Mouse (Mus musculus) CH12F3 (cell line): ENCODE data around the gene Emp2.

Source experiments
- in situ Hi-C: fragments of 300-500 bp; cut with MboI; formaldehyde crosslinking; loops from 2 replicates; pipeline ENCODE4 v1.14.3; 2020; ENCODE audit warnings: low sequenced_read_pairs

The Emp2 gene

DNA sequence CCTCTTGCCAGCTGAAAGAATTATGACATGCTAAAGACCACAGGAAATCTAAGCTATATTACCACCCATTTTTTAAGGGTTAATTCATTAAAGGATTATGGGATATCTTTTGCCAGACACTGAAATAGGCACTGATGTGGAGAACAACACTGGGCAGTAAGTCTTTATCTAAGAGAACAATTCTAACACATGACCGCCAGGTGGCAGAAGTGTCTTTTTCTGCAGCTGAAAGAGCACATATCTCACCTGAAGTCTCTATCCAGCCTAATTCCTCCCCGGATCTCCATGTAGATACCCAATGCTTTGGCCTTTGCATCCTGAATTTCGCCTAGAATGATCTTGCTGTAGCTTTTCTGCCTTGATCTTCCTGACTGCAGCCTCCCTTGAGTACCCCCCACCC, 41.5 kb downstream of the Emp2 start:
- in situ Hi-C loops, result no loop called here

- in situ Hi-C loops, result no loop called here
Measured at GRCm38 (mm10) chr16:10253993-10254392, 59.8 kb downstream of the Emp2 start.

DNA sequence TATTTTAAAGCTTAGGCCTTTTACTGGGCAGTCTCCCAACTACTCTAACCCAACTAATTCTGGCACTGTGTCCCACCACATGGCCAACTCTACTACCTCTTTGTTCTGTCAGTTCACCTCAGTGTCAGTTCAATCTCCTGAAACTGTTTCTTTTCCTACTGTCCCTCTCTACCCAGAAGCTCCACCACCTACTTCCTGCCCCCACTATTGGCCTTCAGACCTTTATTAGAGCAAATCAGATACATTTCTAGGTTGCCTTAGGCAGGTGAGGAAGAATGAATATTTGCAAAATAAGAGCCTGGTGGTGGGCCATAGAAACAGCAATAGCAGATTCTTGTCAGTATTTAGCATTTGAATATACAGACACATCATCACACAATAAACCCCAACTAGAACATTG, 77.2 kb downstream of the Emp2 start:
- in situ Hi-C loops, result no loop called here
